Mouse (Mus musculus): ENCODE results near the gene Kiz.

Kiz gene

DNA sequence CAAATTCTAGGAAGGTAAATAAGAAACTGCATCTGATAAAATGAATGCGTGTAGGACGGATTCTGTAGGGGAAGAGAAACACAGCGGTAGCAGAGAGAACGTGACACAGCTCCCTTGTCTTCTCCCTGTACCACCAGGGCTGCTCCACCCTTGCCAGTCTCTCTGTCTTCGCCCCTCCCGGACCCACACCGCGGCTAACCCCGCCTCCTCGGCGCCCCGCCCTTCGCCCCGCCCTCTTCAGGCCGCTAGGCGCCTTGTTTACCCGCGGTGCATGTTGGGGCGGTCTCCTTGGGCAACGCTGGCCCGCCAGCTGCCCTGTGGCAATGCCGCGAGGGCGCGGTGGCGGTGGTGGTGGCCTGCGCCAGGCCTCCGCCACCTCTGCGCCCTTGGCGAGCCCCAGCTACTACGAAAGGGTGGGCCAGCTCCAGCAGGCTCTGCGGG, at the start of gene Kiz:
Kiz (plus strand) TSS at position 266 of the 441 bp plus-strand sequence.
- peak; percentile 94 to 96 for DNase-seq

DNA sequence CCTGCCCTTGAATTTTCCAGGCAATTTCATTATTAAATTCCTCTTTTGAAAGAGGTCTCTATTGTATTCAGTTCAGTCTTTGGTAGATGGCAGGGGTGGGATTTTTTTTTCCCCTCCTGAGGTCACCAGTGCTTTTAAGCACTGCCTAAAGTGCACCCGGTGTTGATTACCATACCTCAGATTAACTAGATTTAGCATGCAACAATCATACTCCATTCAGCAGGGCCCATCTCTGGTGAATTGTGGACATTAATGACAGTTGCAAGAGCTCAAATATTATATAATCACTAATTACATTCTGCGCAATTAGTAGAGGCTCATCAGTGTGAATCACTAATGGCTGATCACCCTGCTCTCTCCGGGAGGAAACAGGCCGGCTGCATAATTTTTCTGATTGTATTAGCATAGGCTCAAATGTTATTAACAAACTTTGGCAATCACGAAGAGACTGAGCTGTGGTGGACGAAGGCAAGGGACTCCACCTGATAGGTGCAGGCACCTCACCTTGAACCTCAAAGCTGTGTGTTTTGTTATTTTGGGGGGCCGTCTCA, 45.9 kb upstream of the Kiz start:
- no peak for DNase-seq

GRCm38 (mm10) chr2:146810695-146811094, 45.0 kb upstream of the Kiz start:
- peak; percentile 9 to 15 for DNase-seq

DNA sequence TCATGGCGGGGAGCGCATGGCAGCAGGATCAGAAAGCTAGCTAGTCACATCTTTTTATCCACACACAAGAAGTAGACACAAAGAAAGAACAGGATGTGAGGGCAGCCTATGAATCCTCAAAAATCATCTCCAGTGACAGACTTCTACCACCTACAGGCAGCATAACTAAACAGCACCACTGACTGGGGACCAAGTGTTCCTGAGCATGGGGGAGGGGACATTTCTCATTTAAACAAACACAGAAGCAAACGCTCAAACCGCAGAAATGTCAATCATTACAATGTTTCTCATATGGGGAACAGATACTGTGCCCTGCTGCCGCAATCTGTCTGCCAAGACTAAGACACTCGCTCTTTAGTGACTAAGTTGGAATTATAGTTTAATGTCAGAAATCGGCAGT, 40.7 kb upstream of the Kiz start:
- no peak for DNase-seq

- DNase-seq: no peak
Measured at GRCm38 (mm10) chr2:146819065-146819464, 36.6 kb upstream of the Kiz start.

DNA sequence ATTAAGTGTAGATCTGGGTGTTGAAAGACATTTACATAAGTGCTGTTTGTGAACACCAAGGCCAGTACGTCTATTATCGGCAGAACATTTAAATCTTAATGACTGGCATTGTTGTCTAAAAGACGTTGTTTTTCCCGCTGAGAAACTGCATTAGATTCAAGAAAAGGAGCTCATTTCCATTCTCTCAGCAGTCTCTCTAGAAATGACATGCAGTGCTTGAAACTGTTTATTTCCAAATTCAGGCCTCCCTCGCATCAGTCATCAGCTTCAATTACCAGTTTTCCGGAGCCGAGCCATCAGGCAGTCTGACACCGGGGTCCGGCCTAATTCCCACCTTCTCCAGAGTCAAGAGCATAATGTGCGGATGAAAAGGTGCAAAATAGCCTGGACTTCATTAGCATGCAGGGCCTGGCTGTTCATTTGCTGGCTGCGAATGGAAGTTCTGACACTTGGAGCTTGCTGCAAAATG, 32.1 kb upstream of the Kiz start:
- DNase-seq: no peak

- DNase-seq: no peak
Measured at GRCm38 (mm10) chr2:146824043-146824442, 31.6 kb upstream of the Kiz start.

GRCm38 (mm10) chr2:146828006-146828405, 27.7 kb upstream of the Kiz start:
- no peak for DNase-seq

GRCm38 (mm10) chr2:146833222-146834063, 22.2 kb upstream of the Kiz start:
- no peak for DNase-seq

DNA sequence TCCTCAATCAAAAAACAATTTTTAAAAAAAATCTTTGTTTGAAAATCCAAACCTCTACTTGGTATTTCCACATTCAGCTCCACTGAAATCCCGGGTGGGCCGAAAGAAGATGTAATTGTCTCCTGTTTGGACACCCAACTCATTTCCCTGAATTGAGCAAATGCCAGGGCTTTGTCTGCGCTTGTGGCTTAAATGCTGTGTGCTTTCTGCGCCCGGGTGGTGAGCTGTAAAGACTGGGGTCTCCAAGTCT, 21.7 kb upstream of the Kiz start:
- DNase-seq: no peak

DNA sequence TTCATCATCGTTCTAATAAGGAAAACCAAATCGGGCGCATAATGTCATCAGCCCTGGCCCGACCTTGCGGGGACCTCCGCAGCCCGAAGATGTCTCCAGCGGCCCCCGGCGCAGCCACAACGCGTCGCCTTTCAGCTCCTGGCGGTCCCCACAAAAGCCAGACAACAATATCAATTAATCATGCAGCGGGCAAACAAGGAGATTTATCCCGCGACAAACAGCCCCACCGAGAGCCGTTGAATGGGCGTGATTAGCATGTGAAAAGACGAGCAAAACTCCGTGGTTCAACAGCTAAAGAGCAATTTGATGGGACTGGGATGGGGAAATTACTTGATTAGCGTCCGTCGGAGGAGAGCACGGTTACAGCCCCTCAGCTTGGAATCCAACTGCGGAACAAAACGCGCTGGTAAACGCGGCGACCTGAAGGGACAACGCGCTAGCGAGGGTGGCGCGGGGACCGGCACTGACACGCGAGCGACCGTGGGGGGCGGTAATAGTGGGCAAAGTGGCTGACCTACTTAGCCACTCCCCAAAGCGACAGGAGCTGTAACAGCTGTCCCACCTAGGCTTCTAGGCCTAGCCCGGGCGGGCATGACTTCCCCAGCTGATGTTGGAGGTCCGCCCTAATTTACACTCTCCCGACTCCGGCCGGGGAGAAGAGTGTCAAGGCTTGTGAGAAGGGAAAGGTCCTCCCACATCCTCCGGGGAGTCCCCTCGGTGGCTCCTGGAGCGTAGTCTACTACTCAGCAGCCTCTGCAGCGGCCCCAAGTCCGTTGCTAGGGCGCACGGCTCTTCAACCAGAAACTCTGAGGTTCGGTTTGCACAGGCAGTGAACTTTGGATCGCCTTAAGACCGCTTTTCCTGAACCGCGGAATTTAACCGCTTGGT, 21.1 kb upstream of the Kiz start:
- DNase-seq: no peak

- DNase-seq: no peak
Measured at GRCm38 (mm10) chr2:146835241-146835990, 20.2 kb upstream of the Kiz start.

DNA sequence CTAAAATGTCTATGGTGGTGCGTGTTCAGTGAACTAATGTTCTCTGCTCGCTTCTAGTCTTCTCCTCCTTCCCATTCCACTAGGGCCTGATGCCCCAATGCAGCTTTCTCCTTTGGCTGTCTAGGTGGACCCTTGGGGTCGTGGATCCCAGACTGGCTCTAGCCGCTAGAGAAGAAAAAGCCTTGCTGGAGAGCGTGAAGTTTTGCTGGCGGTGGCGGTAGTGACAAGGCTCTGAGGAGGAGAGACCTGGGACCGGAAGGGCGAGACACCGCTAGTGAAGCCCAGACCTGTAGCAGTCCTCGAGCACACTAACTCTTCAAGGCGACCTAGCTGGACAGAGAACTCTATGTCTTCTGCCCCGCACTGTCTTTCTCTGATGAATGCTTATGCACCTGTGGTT, 19.4 kb upstream of the Kiz start:
- no peak for DNase-seq

- DNase-seq: no peak
Measured at GRCm38 (mm10) chr2:146836871-146837550, 18.7 kb upstream of the Kiz start.

DNA sequence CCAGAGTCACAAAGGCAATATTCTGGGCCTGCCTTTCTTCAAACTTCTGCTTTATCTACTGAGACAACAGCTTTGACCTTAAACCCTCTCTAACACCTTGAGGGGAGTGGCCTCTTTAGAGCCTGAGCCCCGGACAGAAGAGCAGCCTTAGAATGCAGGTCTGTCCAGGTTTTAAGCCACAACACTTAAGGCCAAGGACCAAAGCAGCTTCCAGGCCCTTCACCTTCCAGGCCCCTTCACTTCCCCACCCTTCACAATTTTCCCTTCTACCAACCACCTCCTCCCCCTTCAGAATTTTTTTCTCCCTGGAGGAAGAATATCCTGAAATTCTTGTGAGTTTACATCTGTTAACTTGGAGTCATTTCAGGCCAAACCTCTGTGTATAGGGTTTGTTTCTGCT, 18.0 kb upstream of the Kiz start:
- DNase-seq: no peak

DNA sequence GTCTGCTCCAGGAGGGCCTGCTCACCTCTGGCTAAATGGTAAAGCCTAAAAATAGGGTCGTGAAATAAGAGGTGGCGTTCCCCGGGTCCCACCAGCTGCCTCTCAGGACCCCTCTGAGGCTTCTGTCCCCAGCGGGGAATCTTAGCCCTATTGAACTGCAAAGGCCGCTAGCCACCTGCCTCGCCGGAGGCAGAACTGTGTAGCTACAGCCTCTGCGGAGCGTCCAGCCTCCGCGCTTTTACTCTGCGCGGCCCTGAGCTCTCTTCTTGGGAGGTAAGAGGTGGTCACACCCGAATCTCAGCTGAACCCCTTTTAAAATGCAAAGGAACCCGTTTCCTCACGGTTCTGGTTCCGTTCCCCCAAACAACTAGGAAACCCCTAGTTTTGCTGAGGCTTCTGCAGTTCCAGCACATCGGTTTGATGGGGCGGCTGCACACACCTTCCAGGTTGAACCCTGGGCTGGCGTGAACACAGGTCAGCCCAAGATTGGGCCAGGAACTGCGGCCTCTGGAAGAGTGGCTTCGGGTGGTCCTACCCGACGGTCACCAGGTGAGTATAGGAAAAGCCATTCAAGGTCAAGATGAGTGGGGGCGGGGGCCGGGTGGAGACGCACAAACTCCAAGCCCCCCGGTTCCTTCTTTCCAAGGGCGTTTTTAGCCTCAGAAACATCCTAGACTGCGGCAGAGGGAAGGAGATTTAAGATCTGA, 16.9 kb upstream of the Kiz start:
- DNase-seq: no peak

DNA sequence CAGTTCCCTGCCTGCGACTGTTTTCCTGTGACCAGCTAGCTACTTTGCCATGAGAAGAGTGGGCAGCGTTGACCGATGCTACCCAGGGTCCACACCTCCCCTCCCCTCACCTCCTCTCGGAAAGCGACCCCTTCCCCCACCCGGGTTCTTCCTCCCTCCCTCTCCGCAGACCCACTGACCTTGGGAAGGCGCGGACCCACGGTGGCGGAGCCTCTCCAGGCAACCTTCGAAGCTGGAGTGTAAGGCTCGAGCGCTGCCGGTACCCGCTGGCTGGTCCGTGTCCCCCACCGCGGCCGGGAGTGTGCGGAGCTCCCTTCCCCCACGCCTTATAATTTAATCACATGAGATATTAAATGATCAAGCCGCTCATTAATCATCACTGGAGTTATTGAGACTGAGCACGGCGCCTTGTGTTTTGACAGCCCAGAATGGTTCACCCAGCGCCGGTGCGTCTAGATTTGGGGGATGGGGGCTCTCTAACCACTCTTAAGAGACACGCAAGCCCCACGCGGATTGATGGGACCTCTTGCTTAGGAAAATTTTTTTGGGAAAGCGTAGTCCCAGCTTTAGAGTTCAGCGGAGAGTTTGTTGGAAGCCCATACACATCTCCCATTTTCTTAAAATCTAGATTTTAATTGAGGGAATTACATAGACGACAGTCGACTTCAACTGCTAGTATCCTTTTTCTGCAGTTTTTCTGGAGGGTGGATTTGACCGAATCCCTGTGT, 16.2 kb upstream of the Kiz start:
- no peak for DNase-seq

- no peak for DNase-seq
Measured at GRCm38 (mm10) chr2:146847863-146848262, 7.8 kb upstream of the Kiz start.

GRCm38 (mm10) chr2:146856120-146856519, 456 bp downstream of the Kiz start:
- DNase-seq: no peak

DNA sequence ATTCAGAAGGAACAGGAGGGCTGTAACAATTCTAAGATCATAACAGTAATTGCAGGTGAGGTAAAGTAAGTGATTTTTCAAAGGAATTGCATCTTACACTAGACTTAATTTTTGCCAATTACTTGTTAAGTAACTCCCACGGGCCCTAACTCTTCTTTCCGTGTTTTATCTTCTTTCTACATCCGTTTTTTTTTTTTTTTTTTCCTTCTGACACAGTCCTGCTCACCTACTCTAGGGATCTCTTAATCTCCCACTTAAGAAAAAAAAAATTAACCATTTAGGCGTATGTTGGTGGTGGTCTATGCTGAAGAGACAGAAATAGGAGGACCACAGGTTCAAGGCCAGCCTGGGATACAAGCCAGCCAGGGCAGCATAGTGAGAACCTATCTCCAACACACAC, 1.2 kb downstream of the Kiz start:
- no peak for DNase-seq

GRCm38 (mm10) chr2:146865781-146866180, 10.1 kb downstream of the Kiz start:
- DNase-seq: no peak
